Mouse (Mus musculus) megakaryocyte, embryonic 14.5 days (primary cell): Measurements from ENCODE around the gene Myoz2.

Experiments used
- FLI1 ChIP-seq: IDR thresholded peaks from 2 replicates; pipeline ENCODE4 v1.6.1; 2012; ENCODE audit warnings: low read length, inconsistent platforms, mixed read lengths
- GATA1 ChIP-seq: IDR thresholded peaks from 3 replicates; pipeline ENCODE4 v1.6.1; 2012; ENCODE audit warnings: mixed read lengths, low read length, inconsistent platforms, borderline replicate concordance

- no peak for TF ChIP-seq GATA1
- no peak for TF ChIP-seq FLI1
Observed at GRCm38 (mm10) chr3:122975363-122975762, 59.5 kb downstream of the Myoz2 start.
